Mouse (Mus musculus) G1E (cell line): ENCODE measurements around the gene Sec61a1.

Source experiments
- CTCF ChIP-seq: IDR thresholded peaks from 2 replicates; pipeline ENCODE4 v1.5.1; 2012; ENCODE audit warnings: low read depth, low read length, inconsistent platforms, mixed read lengths
- GATA1 ChIP-seq: IDR thresholded peaks from 2 replicates; pipeline ENCODE4 v1.6.1; 2012; ENCODE audit warnings: borderline replicate concordance, low read length, inconsistent platforms, mixed read lengths
- GATA2 ChIP-seq: IDR thresholded peaks from 2 replicates; pipeline ENCODE4 v1.6.1; 2012; ENCODE audit warnings: low read depth, low read length, inconsistent platforms, borderline replicate concordance
- POLR2AphosphoS5 ChIP-seq: IDR thresholded peaks from 2 replicates; pipeline ENCODE4 v1.6.1; 2012; ENCODE audit warnings: low read depth, low read length, inconsistent platforms; ENCODE audit not compliant: insufficient replicate concordance
- TAL1 ChIP-seq: conservative IDR thresholded peaks from 2 replicates; pipeline ENCODE4 v1.6.1; 2012; ENCODE audit warnings: low read depth, low read length, inconsistent platforms, mixed read lengths

DNA sequence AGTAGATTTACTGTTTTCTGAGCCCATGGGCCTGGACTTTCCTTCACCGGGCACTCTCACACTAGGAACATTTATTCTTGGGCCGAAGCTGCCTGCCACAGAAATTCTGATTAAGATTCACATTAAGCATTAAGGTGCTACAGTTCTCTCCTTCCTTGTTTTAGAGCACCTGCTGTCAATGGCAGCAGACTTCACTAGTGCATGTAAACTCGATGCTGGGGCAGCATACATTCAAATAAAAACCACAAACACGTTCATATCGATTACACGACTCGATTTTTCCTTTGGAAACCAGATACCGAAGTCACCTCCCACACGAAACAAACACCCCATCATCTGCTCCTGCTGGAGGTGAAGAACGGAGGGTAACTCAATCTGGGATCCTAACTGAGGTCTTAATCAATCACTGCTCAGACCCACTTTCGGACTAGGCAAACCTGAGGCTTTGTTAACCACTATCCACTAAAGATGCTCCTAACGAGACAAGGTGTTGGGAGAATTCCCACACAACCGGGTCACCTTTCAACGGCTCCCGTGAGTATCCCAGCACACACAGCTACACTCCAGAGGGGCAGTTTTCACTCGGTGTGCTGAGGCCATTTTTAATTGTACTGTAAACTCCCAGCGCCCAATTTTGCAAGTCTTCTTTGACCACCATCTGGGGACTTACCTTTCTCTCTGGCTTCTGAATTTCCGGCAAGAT, 853 bp downstream of the Sec61a1 start:
- TF ChIP-seq GATA1 (no peak), CTCF (no peak), POLR2AphosphoS5 (no peak), TAL1 (no peak), GATA2 (no peak)
